Mouse (Mus musculus): ENCODE data around the gene Adamts10.

Adamts10 gene

DNA sequence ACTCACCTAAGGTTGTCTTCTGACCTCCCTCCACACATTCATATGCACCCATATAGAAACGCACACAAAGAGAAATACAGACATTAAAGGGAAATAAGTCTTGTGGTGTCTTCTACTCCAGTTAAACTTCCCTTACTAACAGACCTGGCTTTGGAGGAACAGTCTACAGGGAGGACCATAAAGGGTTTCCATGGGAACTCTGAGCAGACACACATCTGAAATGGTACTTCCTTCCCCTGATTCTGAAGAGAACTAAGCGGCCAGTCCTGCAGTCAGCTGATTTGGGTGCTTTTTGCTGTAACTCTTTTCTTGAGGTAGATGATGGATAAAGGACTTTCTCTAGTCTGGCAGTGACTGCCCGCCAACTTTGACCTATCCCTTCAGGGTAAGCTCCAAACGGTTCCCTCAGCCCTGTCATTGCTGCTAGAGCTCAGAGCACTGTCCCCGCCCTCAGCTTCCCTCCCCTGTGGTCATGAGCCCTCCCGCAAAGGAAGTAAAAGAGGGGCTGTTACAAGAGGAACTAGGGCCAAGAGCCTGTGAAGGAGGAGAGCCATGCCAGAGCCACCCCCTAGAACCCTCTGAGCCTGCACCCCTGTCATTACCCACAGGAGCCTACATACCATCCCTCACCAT lies 31.3 kb downstream of the Adamts10 start, which contains the start of gene Myo1f:
Gene Myo1f, plus strand, starts transcription at position 485 of the 633 bp plus-strand sequence.
- DNase-seq: peak; percentile 69

GRCm38 (mm10) chr17:33557922-33558321 lies 33.9 kb downstream of the Adamts10 start:
- no peak for DNase-seq

DNA sequence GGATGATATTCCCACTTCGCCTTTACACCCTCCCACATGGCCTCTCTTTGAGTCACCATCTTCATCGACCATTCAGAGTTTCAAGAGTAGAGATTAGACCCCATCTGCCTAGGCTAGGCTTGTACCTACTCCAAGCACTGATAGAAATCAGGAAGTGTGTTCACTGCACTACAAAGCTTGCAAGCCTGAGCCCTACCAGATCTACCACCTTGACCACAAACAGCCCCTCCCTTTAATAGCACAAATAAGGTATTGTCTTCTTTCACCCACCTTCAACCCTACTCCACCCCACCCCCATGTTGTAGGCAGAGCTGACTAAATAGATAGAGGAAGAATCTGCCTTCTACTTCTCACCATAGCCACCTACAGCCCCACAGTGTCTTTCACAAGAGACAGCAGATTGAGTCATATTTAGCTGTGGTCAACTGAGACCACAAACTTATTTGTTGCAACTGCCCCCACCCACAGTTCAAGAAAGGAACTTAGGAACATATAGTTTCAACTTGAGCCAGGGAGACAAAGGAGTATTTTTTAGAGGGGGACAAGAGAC lies 39.6 kb downstream of the Adamts10 start:
- DNase-seq: no peak

- DNase-seq: no peak
These were observed 40.6 kb downstream of the Adamts10 start for GRCm38 (mm10) chr17:33564599-33564998.

DNA sequence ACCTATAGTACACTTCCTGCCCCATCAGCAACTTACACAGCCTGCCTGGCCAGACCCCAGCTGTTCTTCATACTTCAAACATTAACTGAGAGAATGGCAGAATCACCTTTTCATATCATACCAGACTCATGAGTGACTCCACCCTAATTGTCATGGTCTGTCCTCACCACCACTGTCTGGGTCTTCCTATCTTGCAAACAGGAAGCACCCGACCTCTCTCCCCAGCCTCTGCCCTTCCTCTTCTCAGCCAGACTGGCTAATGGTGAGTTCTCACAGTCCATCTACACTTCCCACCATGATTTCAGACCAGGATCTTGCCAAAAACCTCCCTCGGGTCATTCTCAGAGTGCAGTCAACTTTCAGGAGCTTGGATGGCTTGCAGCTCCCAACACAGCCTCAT lies 42.2 kb downstream of the Adamts10 start:
- no peak for DNase-seq

DNA sequence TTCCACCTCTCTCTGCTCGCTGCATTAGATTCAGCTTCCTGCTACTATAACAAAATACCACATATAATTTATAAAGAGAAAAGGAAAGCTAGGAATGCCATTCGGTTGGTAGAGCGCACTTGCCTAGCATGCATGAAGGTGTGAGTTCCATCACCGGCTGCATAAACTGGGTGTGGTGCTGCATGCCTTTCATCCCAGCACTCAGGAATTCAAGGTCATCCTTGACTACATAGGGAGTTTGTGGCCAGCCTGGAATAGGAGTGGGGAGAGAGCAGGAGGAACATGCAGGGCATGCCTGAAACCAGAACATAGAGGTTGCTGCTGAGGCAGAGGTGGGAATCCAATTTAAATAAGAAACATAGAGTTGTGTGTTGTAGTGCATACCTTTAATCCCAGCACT lies 60.1 kb downstream of the Adamts10 start:
- DNase-seq: no peak

- DNase-seq: no peak
These were observed 62.0 kb downstream of the Adamts10 start for GRCm38 (mm10) chr17:33586011-33586410.

DNA sequence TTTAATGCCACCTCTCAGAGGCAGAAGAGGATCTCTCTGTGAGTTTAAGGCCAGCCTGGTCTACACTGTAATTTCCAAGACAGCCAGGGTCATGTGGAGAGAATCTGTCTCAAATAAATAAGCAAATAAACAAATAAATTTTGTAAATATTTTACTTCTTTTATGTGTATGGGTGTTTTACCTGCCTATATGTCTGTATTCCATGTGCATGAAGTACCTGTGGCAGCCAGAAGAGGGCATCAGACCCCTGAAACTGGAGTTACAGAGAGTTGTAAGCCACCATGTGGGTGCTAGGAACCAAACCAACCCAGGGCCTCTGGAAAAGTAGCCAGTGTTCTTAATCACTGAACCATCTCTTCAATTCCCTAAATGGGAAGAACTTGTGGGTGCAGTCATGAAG lies 73.3 kb downstream of the Adamts10 start:
- no peak for DNase-seq

DNA sequence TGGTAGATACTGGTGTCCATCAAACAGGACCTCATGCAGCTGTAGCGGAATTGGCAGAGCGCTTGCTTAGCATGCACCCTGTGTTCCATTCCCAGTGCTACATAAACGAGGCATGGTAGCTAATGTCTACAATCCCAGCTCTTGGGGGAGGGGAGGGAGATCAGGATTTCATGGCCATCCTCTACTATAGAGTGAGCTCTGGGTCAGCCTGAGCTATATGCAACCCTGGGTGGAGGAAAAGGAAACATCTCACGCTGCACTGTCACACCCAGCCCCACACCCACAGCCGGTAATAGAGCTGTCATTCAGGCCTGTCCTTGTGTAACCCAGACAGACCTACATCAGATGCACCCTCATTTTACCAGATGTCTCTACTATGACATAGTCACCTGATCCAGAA lies 74.5 kb downstream of the Adamts10 start:
- DNase-seq: no peak

DNA sequence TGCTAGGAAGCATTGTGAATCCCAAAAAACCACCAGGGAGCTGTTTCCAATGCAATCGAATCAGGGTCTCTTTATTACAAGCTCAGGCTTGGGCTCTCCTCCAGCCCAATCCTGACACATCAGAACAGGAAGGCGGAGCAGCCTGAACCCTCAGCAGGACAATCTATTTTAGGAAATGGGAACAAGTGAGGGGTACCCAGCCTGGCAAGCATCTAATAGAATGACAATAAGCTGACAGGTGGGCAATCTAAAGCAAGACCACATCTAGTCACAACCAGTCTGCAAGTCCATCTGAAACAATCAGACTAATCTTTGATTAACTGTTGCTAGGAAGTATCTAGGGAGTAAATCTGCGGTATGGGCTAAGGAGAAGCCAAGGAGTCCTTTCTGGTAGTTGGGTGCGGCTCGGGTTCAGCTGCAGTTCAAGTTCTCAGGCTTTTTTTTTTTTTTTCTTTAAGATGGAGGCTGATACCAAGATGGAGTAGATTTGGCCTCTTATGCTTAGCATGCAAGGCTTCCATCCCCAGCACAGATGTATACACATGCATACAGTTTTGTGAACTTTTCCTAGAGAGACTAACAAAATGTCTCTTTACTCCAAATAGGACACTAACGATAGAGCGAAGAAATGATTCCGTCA lies 76.0 kb downstream of the Adamts10 start:
- no peak for DNase-seq

DNA sequence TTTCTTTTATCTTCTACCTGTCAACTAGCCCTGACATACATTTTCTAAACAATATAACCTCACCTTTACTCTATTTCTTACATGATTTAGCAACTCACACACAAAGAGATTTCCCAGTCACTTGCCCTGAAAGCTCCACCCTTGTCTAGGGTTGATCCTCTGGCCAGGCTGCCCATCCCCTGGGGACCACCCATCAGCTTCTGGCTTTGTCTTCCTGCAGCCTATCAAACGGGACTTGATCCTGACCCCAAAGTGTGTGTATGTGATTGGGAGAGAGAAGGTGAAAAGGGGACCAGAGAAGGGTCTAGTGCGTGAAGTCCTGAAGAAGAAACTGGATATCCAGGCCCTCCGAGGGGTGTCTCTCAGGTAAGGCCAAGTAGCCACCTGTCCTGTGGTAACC lies 76.8 kb downstream of the Adamts10 start:
- DNase-seq: no peak

DNA sequence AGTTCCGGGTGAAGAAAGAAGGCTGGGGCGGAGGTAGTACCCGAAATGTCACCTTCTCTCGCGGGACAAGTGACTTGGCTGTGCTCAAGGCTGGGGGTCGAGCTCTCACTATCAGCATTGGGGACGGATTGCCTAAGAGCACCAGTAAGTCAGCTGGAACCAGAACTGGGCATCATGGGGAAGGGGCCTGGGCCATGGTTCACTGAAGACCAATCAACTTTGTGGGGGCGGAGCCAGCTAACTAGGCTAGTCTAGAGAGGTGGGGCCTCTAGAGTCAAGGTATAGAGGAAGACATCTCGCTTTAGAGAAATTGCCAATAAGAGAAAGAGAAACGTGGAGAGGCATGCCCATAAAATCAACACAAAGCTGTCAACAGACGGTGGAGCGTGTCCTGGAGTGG lies 77.9 kb downstream of the Adamts10 start:
- no peak for DNase-seq
